Mouse (Mus musculus): ENCODE measurements around the gene Cdca4. TPM values are rescaled to one million over a fixed set of nuclear protein-coding genes. Genes with fewer than 3 reads are reported as not detected.

The Cdca4 gene
- polyA plus RNA-seq, 1 experiment from 2014 or later: 170 TPM

GRCm38 (mm10) chr12:112871272-112871671 lies 42.0 kb upstream of the Cdca4 start:
- peaks cover 8% of the 10 kb centered on the region for H3K4me1 ChIP-seq (replicated peaks; ENCODE audit: control insufficient read depth, insufficient read depth, low read length)
- H3K27me3 ChIP-seq (ENCODE audit: control insufficient read depth, insufficient read depth, low read length): peaks cover 30% of the 10 kb centered on the region
- H3K27ac ChIP-seq (ENCODE audit: low read depth, low read length): no peak overlapping the region
- no peaks in the 10 kb centered on the region for H3K9me3 ChIP-seq (ENCODE audit: control insufficient read depth, low read length)
- ATAC-seq (replicated peaks; ENCODE audit: low FRiP score) (no peak), DNase-seq (ENCODE audit: low spot score) (no peak)
- 92% methylated on average over 2 of the region's 2 CpGs for WGBS
- no peak overlapping the region for H3K4me3 ChIP-seq (ENCODE audit: low read depth, low read length)
- H3K4me2 ChIP-seq (ENCODE audit: low read depth, low read length, severe bottlenecking): no peak overlapping the region
- no peak overlapping the region for H3K9ac ChIP-seq (ENCODE audit: low read length)
- H3K36me3 ChIP-seq (ENCODE audit: control insufficient read depth, insufficient read depth, low read length): no peaks in the 10 kb centered on the region

GRCm38 (mm10) chr12:112870775-112871174 lies 41.6 kb upstream of the Cdca4 start:
- H3K27me3 ChIP-seq (ENCODE audit: control insufficient read depth, insufficient read depth, low read length): peaks cover 25% of the 10 kb centered on the region
- no peak overlapping the region for H3K4me2 ChIP-seq (ENCODE audit: low read depth, low read length, severe bottlenecking)
- peaks cover 6% of the 10 kb centered on the region; the same call in 1 of the 2 replicates for H3K4me1 ChIP-seq (replicated peaks; ENCODE audit: control insufficient read depth, insufficient read depth, low read length)
- DNase-seq (ENCODE audit: low spot score) (no peak), ATAC-seq (replicated peaks; ENCODE audit: low FRiP score) (no peak)
- H3K9ac ChIP-seq (ENCODE audit: low read length): no peak overlapping the region
- WGBS: 62% methylated on average over 13 of the region's 13 CpGs
- H3K27ac ChIP-seq (ENCODE audit: low read depth, low read length): no peak overlapping the region
- no peak overlapping the region for H3K4me3 ChIP-seq (ENCODE audit: low read depth, low read length)
- H3K36me3 ChIP-seq (ENCODE audit: control insufficient read depth, insufficient read depth, low read length): no peaks in the 10 kb centered on the region
- H3K9me3 ChIP-seq (ENCODE audit: control insufficient read depth, low read length): no peaks in the 10 kb centered on the region

- H3K9me3 ChIP-seq (ENCODE audit: control insufficient read depth, low read length): no peaks in the 10 kb centered on the region
- 40% methylated on average over 16 of the region's 16 CpGs for WGBS
- peaks cover 6% of the 10 kb centered on the region; the same call in 1 of the 2 replicates for H3K4me1 ChIP-seq (replicated peaks; ENCODE audit: control insufficient read depth, insufficient read depth, low read length)
- no peak overlapping the region for H3K9ac ChIP-seq (ENCODE audit: low read length)
- no peak for DNase-seq (ENCODE audit: low spot score)
- no peaks in the 10 kb centered on the region for H3K36me3 ChIP-seq (ENCODE audit: control insufficient read depth, insufficient read depth, low read length)
- no peak overlapping the region for H3K27ac ChIP-seq (ENCODE audit: low read depth, low read length)
- no peak overlapping the region for H3K4me2 ChIP-seq (ENCODE audit: low read depth, low read length, severe bottlenecking)
- H3K4me3 ChIP-seq (ENCODE audit: low read depth, low read length): no peak overlapping the region
- peaks cover 16% of the 10 kb centered on the region for H3K27me3 ChIP-seq (ENCODE audit: control insufficient read depth, insufficient read depth, low read length)
- ATAC-seq (replicated peaks; ENCODE audit: low FRiP score): no peak
Measured at GRCm38 (mm10) chr12:112869783-112870204, 40.6 kb upstream of the Cdca4 start.

- Histone ChIP-seq H3K4me2 (ENCODE audit: low read depth, low read length, severe bottlenecking) (no peak within 1 kb of the TSS), H3K27ac (ENCODE audit: low read depth, low read length) (no peak within 1 kb of the TSS), H3K9ac (ENCODE audit: low read length) (no peak within 1 kb of the TSS), H3K4me1 (replicated peaks; ENCODE audit: control insufficient read depth, insufficient read depth, low read length) (0 out of 2 replicates have a peak, but pooled peaks cover 2% of the 10 kb centered on the region), H3K9me3 (ENCODE audit: control insufficient read depth, low read length) (no peaks in the 10 kb centered on the region), H3K4me3 (ENCODE audit: low read depth, low read length) (no peak within 1 kb of the TSS), H3K36me3 (ENCODE audit: control insufficient read depth, insufficient read depth, low read length) (no peaks in the 10 kb centered on the region), H3K27me3 (ENCODE audit: control insufficient read depth, insufficient read depth, low read length) (peaks cover 3% of the 10 kb centered on the region)
- DNase-seq (ENCODE audit: low spot score) (no peak), ATAC-seq (replicated peaks; ENCODE audit: low FRiP score) (no peak)
- 65% methylated on average over 13 of the region's 13 CpGs for WGBS
Measured at GRCm38 (mm10) chr12:112868178-112869087, 39.2 kb upstream of the Cdca4 start, which contains the start of gene Gpr132. Gpr132 (minus strand) TSS chr12:112868228.

GRCm38 (mm10) chr12:112867106-112867674 lies 38.0 kb upstream of the Cdca4 start:
- no peak overlapping the region for H3K4me2 ChIP-seq (ENCODE audit: low read depth, low read length, severe bottlenecking)
- no peak overlapping the region for H3K9ac ChIP-seq (ENCODE audit: low read length)
- H3K4me3 ChIP-seq (ENCODE audit: low read depth, low read length): no peak overlapping the region
- no peaks in the 10 kb centered on the region for H3K36me3 ChIP-seq (ENCODE audit: control insufficient read depth, insufficient read depth, low read length)
- no peaks in the 10 kb centered on the region for H3K27me3 ChIP-seq (ENCODE audit: control insufficient read depth, insufficient read depth, low read length)
- H3K4me1 ChIP-seq (replicated peaks; ENCODE audit: control insufficient read depth, insufficient read depth, low read length): 0 out of 2 replicates have a peak, but pooled peaks cover 2% of the 10 kb centered on the region
- no peak overlapping the region for H3K27ac ChIP-seq (ENCODE audit: low read depth, low read length)
- 90% methylated on average over 7 of the region's 7 CpGs for WGBS
- ATAC-seq (replicated peaks; ENCODE audit: low FRiP score) (no peak), DNase-seq (ENCODE audit: low spot score) (no peak)
- no peaks in the 10 kb centered on the region for H3K9me3 ChIP-seq (ENCODE audit: control insufficient read depth, low read length)

- no peaks in the 10 kb centered on the region for H3K27me3 ChIP-seq (ENCODE audit: control insufficient read depth, insufficient read depth, low read length)
- H3K9ac ChIP-seq (ENCODE audit: low read length): no peak overlapping the region
- no peak overlapping the region for H3K4me3 ChIP-seq (ENCODE audit: low read depth, low read length)
- WGBS: 86% methylated on average over 8 of the region's 8 CpGs
- 0 out of 2 replicates have a peak, but pooled peaks cover 2% of the 10 kb centered on the region for H3K4me1 ChIP-seq (replicated peaks; ENCODE audit: control insufficient read depth, insufficient read depth, low read length)
- DNase-seq (ENCODE audit: low spot score) (no peak), ATAC-seq (replicated peaks; ENCODE audit: low FRiP score) (no peak)
- H3K27ac ChIP-seq (ENCODE audit: low read depth, low read length): no peak overlapping the region
- H3K9me3 ChIP-seq (ENCODE audit: control insufficient read depth, low read length): no peaks in the 10 kb centered on the region
- no peaks in the 10 kb centered on the region for H3K36me3 ChIP-seq (ENCODE audit: control insufficient read depth, insufficient read depth, low read length)
- H3K4me2 ChIP-seq (ENCODE audit: low read depth, low read length, severe bottlenecking): no peak overlapping the region
Measured at GRCm38 (mm10) chr12:112866467-112867080, 37.4 kb upstream of the Cdca4 start.

GRCm38 (mm10) chr12:112864804-112865203 lies 35.6 kb upstream of the Cdca4 start:
- WGBS: 89% methylated on average over 7 of the region's 7 CpGs
- DNase-seq (ENCODE audit: low spot score): no peak
- ATAC-seq (replicated peaks; ENCODE audit: low FRiP score): no peak
- no peaks in the 10 kb centered on the region for H3K9me3 ChIP-seq (ENCODE audit: control insufficient read depth, low read length)
- H3K4me2 ChIP-seq (ENCODE audit: low read depth, low read length, severe bottlenecking): no peak overlapping the region
- no peaks in the 10 kb centered on the region for H3K27me3 ChIP-seq (ENCODE audit: control insufficient read depth, insufficient read depth, low read length)
- no peaks in the 10 kb centered on the region for H3K36me3 ChIP-seq (ENCODE audit: control insufficient read depth, insufficient read depth, low read length)
- 0 out of 2 replicates have a peak, but pooled peaks cover 2% of the 10 kb centered on the region for H3K4me1 ChIP-seq (replicated peaks; ENCODE audit: control insufficient read depth, insufficient read depth, low read length)
- H3K4me3 ChIP-seq (ENCODE audit: low read depth, low read length): no peak overlapping the region
- H3K9ac ChIP-seq (ENCODE audit: low read length): no peak overlapping the region
- H3K27ac ChIP-seq (ENCODE audit: low read depth, low read length): no peak overlapping the region

- no peak for DNase-seq (ENCODE audit: low spot score)
- no peak overlapping the region for H3K4me3 ChIP-seq (ENCODE audit: low read depth, low read length)
- no peak overlapping the region for H3K27ac ChIP-seq (ENCODE audit: low read depth, low read length)
- H3K9me3 ChIP-seq (ENCODE audit: control insufficient read depth, low read length): no peaks in the 10 kb centered on the region
- no peak for ATAC-seq (replicated peaks; ENCODE audit: low FRiP score)
- no peaks in the 10 kb centered on the region for H3K27me3 ChIP-seq (ENCODE audit: control insufficient read depth, insufficient read depth, low read length)
- H3K36me3 ChIP-seq (ENCODE audit: control insufficient read depth, insufficient read depth, low read length): no peaks in the 10 kb centered on the region
- 68% methylated on average over 9 of the region's 9 CpGs for WGBS
- no peaks in the 10 kb centered on the region for H3K4me1 ChIP-seq (replicated peaks; ENCODE audit: control insufficient read depth, insufficient read depth, low read length)
- H3K9ac ChIP-seq (ENCODE audit: low read length): no peak overlapping the region
- H3K4me2 ChIP-seq (ENCODE audit: low read depth, low read length, severe bottlenecking): no peak overlapping the region
Measured at GRCm38 (mm10) chr12:112861911-112862321, 32.7 kb upstream of the Cdca4 start.
